Mouse (Mus musculus) skeletal muscle tissue, adult 2 months (tissue): ENCODE data around the gene Cinp.
A peak's percentile ranks its signal among the peaks of the same experiment; 100 is the strongest.

Experiments used
- DNase-seq: peaks from one replicate; pipeline ENCODE4 v3.0.0-alpha.2; 2012; ENCODE audit warnings: low read depth, low spot score

Cinp gene

DNA sequence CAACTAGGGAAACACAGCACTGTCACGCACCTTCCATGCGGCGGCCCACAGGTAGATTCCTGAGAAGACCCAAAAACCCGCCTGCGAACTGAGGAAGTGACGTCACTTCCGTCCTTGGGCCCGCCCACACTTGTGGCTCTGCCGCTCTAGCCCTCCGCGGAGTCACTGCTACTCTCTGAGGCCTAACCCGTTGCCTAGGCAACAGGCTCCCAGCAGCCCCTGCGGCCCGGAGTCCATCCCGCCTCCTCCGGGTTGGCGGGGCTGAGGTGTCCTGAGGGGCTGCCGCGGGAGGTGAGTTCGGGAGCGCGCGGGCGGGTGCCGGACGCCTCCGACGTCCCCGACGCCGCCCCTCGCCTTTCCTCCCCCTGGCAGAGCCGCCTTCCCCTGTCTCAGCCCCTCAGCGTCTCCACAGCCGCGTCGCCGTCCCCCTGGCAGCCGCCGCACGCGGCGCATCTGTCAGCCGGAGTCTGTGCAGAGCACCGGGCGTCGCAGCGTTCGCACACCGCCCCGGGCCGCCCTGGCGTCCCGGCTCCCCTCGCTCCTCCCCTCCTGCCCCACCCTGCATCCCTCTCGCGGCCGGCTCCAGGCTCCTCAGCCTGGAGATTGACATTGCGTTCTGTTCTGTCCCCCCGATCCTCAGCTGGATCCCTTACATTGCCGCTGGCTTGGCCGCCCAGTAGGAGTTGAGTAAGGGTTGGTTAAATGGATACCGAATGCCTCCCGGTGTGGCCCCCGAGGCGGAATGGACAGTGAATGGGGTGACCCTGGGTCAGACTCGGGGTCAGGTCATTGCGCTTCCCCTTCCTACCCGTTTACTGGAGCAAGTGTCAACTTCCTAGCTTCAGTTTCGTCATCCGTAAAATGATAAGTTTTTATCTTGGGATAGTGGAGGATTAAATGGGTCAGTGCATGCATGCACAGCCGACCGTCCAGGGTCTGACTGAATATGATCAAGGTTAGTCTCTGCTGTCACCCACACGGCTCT, at the start of gene Cinp, which contains the start of gene Tecpr2:
TSS of gene Cinp (minus strand) at position 110 of the 985 bp plus-strand sequence.
TSS of gene Tecpr2 (plus strand) at position 229 of the 985 bp plus-strand sequence.
- DNase-seq = peak; percentile 98

DNA sequence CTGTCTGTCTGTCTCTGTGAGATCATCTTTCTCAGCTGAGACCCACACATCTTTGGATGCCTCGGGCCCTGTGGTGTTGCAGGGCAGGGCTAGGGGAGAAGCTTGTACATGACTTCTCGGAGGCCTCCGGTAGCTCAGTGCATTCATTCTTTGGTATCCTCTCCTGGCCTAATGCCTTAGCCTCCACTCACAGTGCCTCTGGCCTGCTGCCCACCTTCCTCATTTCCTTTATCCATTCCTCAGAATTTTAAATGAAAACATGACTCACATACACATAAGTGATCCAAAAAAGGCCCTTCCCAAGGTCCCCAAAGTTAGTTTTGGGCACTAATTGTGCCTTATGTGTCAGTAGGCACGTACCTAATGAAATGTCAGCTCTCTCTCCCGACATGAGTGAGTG, 48.6 kb upstream of the Cinp start:
- DNase-seq = no peak

DNA sequence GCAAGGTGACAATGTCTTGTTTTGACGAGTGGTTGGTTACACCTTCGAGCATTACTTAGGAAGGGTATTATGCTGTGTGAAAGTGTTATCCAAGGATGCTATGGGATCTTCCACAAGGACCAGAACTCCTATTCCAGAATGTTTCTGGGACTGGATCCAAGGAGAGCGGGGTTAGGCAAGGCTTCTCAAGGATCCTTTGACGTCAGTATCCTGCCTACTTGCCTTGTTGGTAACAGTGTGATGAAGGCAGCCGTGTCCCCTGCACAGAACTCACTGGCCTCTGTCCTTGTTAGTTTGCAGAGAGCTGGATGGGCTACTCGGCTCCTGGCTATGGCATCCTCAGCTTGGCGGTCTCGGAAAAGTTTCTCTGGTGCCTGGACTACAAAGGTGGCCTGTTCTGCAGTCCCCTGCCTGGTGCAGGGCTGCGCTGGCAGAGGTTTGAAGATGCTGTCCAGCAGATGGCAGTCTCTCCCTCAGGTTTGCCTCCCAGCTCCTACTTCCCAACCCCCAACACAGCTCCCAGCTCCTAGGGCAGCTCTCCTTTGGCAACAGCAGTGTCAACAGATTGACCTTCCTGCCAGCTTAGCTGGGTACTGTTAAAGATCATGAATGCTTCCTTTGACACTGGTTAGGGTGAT, 47.2 kb upstream of the Cinp start:
- peak; percentile 89 for DNase-seq

DNA sequence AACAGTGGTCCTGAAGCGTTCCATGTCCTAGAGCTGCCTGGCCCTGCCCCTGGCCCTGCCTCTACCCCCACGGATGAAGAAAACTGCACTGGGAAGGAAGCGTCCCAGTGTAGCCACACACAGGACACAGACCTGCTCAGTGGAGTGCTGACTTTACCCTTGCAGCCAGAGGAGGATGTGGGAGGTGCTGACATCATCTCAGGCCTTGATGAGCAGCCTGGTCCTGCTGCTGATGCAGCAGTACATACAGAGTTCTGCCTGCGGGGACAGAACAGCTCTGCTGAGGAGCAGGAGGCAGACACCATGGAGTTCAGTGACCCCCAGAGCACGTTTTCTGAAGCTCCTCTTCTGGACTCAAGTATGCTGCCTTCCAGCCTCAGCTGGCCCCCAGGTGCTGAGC, 43.9 kb upstream of the Cinp start:
- DNase-seq = no peak

DNA sequence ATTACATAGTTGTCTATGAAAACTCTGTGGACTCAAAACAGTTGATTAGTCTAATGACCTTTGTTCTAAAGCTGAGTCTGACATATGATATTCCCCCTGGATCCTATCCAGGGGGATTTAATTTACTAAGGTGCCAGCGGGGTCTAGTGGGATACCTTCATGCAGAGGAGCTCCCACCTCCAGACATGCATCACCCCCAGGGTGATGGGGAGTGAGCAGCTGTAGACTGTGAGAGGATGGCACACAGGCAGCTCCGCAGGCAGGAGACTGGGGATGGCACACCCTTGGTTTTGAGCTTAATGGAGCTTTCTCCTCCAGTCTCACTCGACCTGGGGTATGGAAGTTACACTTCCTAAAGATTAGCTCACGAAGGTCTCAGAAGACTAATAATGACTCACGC, 32.6 kb upstream of the Cinp start:
- no peak for DNase-seq

DNA sequence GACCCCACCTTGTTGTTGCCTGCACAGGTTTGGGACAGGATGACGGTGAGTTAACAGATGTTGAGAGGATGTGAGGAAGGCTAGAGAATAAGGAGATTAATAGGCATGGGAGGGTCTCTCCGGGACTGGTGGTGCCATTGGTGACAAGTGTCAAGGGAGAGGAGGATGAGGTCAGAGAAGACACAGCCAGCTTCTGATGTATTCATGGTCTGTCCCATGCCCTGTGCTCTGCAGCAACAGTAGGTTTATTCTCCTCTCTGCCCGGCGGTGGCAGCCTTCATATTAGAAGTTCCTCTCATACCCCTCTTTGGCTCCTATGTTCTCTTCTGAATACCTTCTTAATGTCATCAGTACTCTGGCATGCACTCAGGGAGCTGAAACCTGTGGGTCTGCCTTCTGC, 31.3 kb upstream of the Cinp start:
- no peak for DNase-seq

DNA sequence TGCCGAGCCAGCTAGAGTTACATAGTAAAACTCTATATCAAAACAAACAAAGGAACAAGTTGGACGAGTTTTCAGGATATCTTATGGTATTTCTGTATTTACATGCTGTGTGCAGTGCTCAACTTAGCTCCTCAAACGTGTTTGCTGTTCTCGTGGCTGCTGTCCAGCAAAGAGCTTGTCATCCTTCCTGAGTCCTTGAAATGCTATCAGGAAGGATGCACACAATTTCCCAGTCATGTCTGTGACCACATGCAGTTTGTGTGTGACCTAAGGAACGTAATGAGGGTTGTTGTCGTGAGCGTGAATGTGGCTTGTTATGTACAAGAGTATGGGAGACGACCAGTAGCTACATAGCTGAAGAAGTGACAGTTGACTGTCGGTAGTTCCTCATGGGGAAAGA, 26.8 kb upstream of the Cinp start:
- DNase-seq = no peak

DNA sequence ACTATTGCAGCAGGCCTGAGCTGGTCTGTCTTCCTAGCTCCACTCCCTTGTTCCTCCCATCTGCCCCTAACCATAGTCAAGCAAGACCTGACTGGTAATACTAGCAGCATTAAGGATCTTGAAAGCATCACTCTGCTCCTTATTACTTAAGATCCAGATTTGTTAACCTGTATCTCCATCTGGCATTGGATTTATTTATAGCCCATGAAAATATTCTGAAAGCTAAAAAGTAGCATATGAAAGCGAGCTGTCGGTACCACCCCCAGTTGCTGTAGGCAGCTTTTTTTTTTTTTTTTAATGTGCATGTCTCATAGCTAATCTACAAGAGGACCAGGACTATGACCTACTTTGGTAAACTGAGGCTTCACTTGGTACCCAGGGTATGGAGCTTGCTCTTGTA, 21.0 kb upstream of the Cinp start:
- no peak for DNase-seq

DNA sequence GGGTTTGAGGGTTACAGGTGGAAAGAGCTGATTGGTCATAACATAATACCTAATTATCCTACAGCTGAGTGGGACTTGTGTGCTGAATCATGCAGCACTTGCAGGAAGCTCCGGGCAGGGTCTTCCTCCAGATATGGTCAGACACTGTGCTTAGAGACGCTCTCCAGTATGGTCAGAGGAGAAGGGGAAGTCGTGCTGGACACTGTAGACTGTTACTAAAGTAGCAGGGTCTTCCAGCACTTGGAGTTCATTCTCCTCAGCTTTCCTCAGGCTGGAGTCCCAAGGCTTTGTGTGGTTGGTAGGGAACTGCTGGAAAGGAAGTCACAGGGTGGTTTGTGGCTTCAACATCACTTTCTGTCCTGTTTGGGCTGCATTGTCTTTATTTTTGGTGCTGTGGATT, 18.9 kb upstream of the Cinp start:
- no peak for DNase-seq

DNA sequence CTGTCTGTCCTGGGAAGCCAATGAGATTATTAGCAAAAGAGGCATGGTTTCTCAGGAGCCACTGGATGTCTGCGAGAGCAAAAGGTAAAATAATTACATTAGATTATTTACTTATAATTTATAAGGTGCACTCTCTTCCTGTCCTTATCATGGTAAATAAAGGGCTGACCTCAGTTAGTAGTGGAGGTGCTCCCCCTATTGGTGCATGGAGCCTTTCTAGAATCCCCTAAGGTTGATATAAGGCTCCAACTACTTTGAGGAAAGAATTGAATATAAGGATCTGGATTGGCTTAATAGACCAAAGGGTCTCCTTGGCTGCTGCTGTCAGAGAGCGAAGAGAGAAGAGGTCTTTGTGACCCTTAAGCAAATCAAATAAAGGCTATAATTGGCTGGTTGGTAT, 14.6 kb upstream of the Cinp start:
- no peak for DNase-seq

DNA sequence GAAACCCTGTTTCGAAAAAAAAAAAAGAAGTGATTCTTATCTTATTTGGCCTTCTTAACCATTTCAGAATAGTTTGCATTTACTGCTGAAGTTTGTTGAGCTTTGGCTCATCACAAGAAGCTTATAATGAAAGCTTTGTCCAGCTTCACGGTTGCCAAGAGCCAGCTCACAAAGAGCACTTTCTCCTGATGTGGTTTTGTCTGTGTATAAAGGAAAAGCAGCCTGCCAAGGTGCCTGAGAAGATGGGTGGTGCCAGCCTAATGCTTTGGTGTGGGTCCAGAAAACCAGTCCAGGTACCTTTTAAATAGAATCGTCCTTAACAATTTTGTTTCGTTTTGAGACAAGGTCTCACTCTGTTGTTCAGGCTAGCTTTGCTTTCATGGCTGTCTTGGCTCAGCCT, 13.2 kb upstream of the Cinp start:
- DNase-seq = no peak

DNA sequence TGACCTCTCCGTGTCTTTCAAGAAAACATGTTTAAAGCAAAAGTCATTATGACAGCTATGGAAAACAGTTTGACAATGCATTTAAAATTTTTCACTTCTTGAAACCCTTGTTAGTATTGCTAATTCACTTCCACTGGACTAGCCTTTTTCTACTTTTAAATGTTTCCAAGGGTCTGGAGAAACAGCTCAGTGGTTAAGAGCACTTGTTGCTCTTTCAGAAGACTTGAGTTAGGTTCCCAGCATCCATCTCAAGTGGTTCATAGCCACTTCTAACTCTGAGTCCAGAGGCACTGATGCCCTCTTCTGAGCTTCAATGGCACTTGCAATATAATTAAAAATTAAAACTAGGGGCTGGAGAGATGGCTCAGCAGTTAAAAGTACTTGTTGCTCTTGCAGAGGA, 2.9 kb upstream of the Cinp start:
- no peak for DNase-seq

DNA sequence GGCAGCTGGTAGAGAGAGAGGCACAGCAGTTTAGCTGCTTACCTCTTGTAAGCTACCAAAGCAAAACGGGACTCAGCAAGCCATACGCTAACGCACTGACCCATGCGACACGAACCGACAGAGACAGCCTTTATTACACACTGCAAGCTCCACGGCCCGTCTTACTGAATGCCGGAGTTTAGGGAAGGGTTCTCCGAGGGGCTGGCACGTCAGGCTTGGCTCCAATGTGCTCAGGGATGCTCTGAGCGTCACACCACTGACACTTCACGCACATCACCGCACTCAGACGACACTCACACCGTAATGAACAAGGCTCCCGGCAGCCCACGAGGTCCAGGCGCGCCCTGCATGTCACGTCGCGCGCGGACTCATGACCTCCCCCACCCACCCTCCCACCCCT, 339 bp downstream of the Cinp start:
- no peak for DNase-seq

DNA sequence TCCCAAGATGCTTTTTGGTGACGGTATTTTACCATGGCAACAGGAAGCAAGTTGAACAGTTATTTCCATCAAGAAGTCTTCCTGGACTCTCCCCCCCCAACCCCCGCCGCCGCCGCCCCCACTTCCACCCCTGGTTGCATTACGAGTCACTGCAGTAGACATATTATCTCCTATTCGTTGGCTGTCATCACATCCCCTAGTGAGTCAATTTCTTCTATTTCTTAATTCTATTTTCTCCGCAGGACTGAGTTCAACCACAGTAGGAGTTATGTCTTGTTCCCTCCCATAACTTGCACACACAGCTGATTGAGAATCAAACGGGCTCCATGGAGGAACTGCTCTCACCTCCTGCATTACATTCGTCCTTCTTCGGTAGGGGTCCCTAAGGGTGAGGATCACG, 839 bp downstream of the Cinp start:
- DNase-seq = no peak

DNA sequence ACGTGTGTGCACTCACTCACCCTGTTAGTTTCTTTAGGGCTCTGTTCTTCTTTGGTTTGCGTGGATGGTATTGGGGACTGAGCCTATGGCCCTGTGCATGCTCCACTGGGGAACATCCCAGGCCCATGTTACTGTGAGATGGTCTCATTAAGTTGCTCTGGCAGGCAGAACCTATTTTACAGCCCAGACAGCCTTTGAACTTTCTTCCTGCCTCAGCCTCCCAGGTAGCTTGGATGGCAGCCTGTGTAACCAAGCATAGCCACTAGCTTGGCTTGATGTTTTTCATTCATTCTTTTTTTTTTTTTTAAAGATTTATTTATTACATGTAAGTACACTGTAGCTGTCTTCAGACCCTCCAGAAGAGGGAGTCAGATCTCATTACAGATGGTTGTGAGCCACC, 3.7 kb downstream of the Cinp start:
- DNase-seq = no peak

DNA sequence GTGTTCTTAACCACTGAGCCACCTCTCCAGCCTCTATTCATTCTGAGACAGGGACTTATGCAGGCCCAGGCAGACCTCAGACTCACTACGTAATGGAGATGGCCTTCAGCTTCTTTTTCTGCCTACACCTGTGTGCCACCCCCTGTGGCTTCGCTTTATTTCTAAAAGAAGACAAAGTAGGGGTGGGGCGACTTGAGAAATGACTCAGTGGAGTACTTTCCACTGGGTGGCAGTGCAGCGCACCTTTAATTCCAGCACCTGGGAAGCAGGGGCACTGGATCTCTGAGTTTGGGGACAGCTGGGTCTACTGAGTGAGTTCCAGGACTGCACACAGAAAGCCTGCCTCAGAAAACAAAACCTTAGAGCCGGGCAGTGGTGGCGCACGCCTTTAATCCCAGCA, 6.7 kb downstream of the Cinp start:
- DNase-seq = no peak

DNA sequence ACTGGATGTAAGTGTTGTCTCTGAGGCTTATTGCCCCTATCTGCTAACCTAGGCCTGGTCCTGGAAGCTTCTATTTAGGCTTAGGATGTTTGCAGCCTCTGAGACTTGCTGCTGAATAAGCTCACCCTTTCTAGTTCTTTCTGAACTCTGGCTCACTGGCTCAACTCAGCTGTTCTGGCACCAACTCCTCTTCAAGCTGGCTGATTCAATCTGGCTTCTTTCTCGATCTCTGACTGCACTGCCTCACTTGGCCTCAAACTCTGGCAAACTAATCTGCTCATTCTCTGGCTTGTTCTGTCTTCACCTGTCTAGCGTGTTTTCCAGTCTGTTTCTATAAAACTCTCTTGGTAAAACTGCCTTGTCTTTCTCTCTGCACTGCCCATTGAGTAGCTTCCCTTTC, 13.6 kb downstream of the Cinp start:
- DNase-seq = no peak

DNA sequence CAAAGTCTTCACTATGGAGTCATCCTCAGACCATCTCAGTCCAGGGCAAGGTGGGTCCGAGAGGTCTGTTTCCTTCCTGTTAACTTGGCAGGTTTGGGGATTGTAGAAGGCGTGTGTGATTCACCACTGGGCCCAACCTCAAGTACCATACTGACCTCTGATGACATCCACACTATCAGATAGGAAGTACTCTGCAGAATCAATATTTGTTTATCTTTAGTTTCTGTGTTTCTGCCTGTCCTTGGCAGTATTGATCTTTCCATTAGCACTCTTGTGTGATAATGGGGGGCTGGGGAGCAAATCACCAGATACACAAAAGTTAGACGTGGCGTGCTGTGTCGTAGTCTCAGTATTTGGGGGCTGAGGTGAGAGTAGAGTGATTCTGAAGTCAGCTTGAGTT, 17.7 kb downstream of the Cinp start:
- no peak for DNase-seq

DNA sequence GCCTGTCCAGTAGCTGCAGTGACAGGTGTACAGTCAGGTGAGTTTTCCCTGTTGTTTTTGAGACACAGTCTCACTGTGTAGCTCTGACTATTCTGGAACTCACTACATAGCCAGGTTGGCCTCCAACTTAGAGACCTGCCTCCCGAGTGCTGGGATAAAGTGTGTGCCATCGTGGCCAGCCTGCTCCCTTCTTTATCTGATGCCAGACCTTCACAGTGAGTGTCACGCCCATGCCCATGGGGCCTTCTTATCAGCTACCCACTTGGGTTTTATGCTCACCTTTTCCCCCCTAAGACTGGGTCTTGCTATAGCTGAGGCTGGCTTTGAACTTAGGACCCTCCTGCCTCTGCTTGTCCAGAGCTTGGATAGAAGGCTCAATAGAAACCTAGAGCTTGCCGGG, 18.8 kb downstream of the Cinp start:
- no peak for DNase-seq

DNA sequence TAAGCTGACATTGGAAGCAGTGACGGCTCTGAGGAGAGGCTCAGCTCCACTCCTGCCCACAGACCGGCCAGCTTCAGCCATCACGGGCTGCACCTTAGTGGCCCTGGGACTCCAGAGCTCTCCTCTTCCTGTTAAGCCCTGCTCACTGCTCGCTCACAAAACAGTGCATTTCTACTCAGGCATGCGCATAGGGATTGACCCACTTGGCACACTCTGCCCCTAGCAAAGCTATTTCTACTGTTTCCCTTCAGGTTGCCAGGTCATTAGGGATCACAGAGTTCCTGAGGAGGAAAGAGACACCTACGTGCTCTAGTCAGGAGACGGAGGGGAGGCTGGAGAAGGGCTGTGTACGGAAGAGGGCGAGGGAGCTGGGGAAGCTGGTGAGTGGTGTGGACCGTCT, 23.0 kb downstream of the Cinp start:
- no peak for DNase-seq

DNA sequence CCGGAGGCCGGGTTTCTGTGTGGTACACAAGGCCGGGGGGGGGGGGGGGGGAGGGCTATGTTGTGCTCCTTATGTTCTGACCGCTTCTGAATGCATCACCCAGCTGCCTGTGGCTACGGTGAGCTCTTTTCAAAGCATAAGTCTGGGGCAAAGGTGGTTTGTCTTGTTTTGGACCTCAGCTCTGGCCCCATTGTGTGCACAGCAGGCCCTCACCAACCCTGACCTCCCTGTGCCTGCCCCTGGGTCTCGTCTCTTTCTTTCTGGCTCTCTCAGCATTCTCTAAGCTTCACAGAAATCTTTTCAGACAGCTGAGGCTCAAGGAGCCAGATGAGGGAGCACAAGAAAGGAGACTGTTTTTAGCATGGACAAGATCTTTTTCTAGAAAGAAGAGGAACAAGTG, 23.4 kb downstream of the Cinp start:
- no peak for DNase-seq

DNA sequence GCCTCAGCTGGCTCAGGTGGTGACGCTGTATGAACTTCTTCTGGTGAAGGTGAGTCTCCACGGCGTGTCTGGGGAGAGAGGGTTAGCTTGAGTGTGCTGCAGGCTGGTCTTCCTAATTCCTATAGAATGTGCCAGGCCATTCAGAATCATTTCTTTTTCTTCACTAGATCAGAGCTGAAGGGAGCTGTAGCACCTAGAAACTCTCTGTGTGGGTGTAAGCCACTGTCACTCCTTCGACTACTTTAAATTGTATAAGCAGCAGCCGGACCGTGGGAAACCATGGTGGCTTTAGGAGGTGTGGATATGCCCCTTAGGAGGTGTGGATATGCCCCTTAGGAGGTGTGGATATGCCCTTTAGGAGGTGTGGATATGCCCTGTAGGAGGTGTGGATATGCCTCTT, 24.9 kb downstream of the Cinp start:
- DNase-seq = no peak

DNA sequence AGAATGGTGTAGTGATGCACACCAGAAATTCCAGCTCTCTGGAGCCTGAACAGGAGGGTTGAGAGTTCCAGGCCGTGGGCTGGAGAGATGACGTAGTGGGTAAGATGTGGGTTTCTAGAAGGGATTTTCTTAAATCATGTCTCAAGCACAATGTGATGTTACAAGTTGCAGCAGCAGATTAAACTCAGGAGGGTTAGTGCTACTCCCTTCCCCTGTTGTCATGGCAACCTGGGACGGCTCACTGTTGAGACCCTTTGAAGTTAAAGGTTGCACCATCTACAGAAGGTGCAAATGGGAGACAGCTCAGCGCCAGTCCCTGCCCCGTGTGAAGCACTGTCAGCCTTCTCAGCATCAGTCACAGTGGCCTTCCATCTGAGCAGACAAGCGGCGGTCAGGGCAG, 27.7 kb downstream of the Cinp start:
- DNase-seq = no peak
